Mouse (Mus musculus): ENCODE results near the gene Scgb2b20.
"Not testable (repeated sequence)": the region's sequence is repeated elsewhere in the genome, so short reads cannot be mapped to it uniquely, and the experiment has no call there.

- TF ChIP-seq CTCF, POLR2A (IDR thresholded peaks at IDR 0.05; ENCODE audit: insufficient read depth, low read depth, low read length): not testable (repeated sequence)
These were observed at the start of gene Scgb2b20 for GRCm38 (mm10) chr7:33366222-33366621.
